ENCODE assay signal across 24 mouse cellular contexts in genomic region chr17:62590685-62591460, GRCm38 (mm10).
DNase-seq lines count a peak whose midpoint lies in the region; ATAC-seq and TF ChIP-seq lines count a peak whose summit lies in the region.
"Had no signal": no experiment of that assay in that cellular context is flagged by ENCODE, and none has a peak within 500 bp of the region (broad histone marks: within the 10 kb centered on the region; RNA-seq: fewer than 3 reads in every experiment).

No protein-coding gene starts in this region.

- DNase-seq in frontal cortex, postnatal 25 days (ENCODE audit: low spot score in 2 of 2): no peak
- DNase-seq in right cerebral cortex, adult 18-20 months: peak; percentile 37
- no peak for DNase-seq in right cerebral cortex, postnatal 25 days
- peak; percentile 55 for DNase-seq in brain, embryonic 14.5 days (ENCODE audit: low read depth)
- peak; percentile 27 for DNase-seq in layer of hippocampus, adult 9-11 months
- no peak for DNase-seq in hindbrain, embryonic 14.5 days (ENCODE audit: low spot score)
- DNase-seq: adrenal gland, adult 8-10 months; cerebellum, adult 2 months; cerebellum, postnatal 25 days; gastrocnemius, postnatal 25 days; heart, adult 18-20 months; heart, postnatal 10 days; kidney, adult 11 months; kidney, postnatal 4 days; lung, adult 18-20 months; lung, postnatal 10 days had no signal

- no peaks in the 10 kb centered on the region for H3K36me3 ChIP-seq in midbrain, embryonic 16.5 days (ENCODE audit: control insufficient read depth, insufficient read depth, low read length)
- H3K36me3 ChIP-seq in hindbrain, embryonic 14.5 days (replicated peaks; ENCODE audit: control insufficient read depth, insufficient read depth): no peaks in the 10 kb centered on the region
- H3K36me3 ChIP-seq: forebrain, embryonic 10.5 days; heart, embryonic 12.5 days; kidney, embryonic 15.5 days; limb, embryonic 13.5 days; liver, embryonic 12.5 days; midbrain, embryonic 10.5 days had no signal

- peaks cover 8% of the 10 kb centered on the region; the same call in 1 of the 2 replicates for H3K4me1 ChIP-seq in midbrain, embryonic 16.5 days (ENCODE audit: control insufficient read depth, insufficient read depth, low read length)
- no peaks in the 10 kb centered on the region for H3K4me1 ChIP-seq in hindbrain, embryonic 14.5 days (replicated peaks; ENCODE audit: control insufficient read depth, insufficient read depth, low read length)
- H3K4me1 ChIP-seq: kidney, embryonic 15.5 days; liver, embryonic 12.5 days had no signal

- H3K9ac ChIP-seq in midbrain, embryonic 16.5 days (ENCODE audit: low read depth, low read length): no peak overlapping the region
- no peak overlapping the region for H3K9ac ChIP-seq in hindbrain, embryonic 14.5 days
- H3K9ac ChIP-seq: heart, embryonic 12.5 days; kidney, embryonic 15.5 days; limb, embryonic 13.5 days; liver, embryonic 12.5 days had no signal

- no peak overlapping the region for H3K4me2 ChIP-seq in midbrain, embryonic 16.5 days (ENCODE audit: low read length)
- H3K4me2 ChIP-seq in hindbrain, embryonic 14.5 days (replicated peaks): no peak overlapping the region
- H3K4me2 ChIP-seq: heart, embryonic 12.5 days; kidney, embryonic 15.5 days; limb, embryonic 13.5 days; liver, embryonic 12.5 days had no signal

- 70% methylated on average over 9 of the region's 9 CpGs for WGBS in midbrain, embryonic 16.5 days
- 67% methylated on average over 9 of the region's 9 CpGs for WGBS in hindbrain, embryonic 14.5 days

- peak; percentile 77 for ATAC-seq in frontal cortex, adult (ENCODE audit: low TSS enrichment)
- no peak for ATAC-seq in midbrain, embryonic 16.5 days
- ATAC-seq in hindbrain, embryonic 14.5 days (ENCODE audit: low FRiP score): no peak
- ATAC-seq: liver, embryonic 12.5 days had no signal

- no peak overlapping the region for H3K27ac ChIP-seq in midbrain, embryonic 16.5 days (ENCODE audit: low read length)
- no peak overlapping the region for H3K27ac ChIP-seq in hindbrain, embryonic 14.5 days
- H3K27ac ChIP-seq: forebrain, embryonic 10.5 days; kidney, embryonic 15.5 days; limb, embryonic 13.5 days; liver, embryonic 12.5 days; midbrain, embryonic 10.5 days had no signal

- H3K9me3 ChIP-seq in midbrain, embryonic 16.5 days (replicated peaks; ENCODE audit: control insufficient read depth, low read length, poor library complexity, severe bottlenecking): peaks cover 6% of the 10 kb centered on the region; the same call in 1 of the 2 replicates
- H3K9me3 ChIP-seq in hindbrain, embryonic 14.5 days (ENCODE audit: control insufficient read depth, low read length): peaks cover 6% of the 10 kb centered on the region; the same call in 1 of the 2 replicates
- H3K9me3 ChIP-seq: kidney, embryonic 15.5 days; liver, embryonic 12.5 days had no signal

- no peaks in the 10 kb centered on the region for H3K27me3 ChIP-seq in midbrain, embryonic 16.5 days (ENCODE audit: control insufficient read depth, insufficient read depth, low read depth, low read length)
- H3K27me3 ChIP-seq in hindbrain, embryonic 14.5 days (ENCODE audit: control insufficient read depth, insufficient read depth, low read length): no peaks in the 10 kb centered on the region
- H3K27me3 ChIP-seq: heart, embryonic 12.5 days; kidney, embryonic 15.5 days; limb, embryonic 13.5 days; liver, embryonic 12.5 days had no signal

- no peak for TF ChIP-seq POLR2A in brain, embryonic 14.5 days (IDR thresholded peaks at IDR 0.05; ENCODE audit: borderline replicate concordance, extremely low read depth, insufficient read depth, insufficient read length, poor library complexity, severe bottlenecking)

- no peak overlapping the region for H3K4me3 ChIP-seq in midbrain, embryonic 16.5 days (ENCODE audit: low read depth, low read length)
- H3K4me3 ChIP-seq in hindbrain, embryonic 14.5 days (replicated peaks; ENCODE audit: low read length): no peak overlapping the region
- H3K4me3 ChIP-seq: forebrain, embryonic 10.5 days; heart, embryonic 12.5 days; kidney, embryonic 15.5 days; limb, embryonic 13.5 days; liver, embryonic 12.5 days; midbrain, embryonic 10.5 days had no signal

- TF ChIP-seq CTCF in brain, embryonic 14.5 days (IDR thresholded peaks at IDR 0.05; ENCODE audit: borderline replicate concordance, extremely low read depth, insufficient read depth, insufficient read length): no peak

Comparison
In these comparisons a context has a peak if more than half of its experiments do, and no peak if none do; other contexts are left out.
1. DNase-seq: peak in right cerebral cortex, adult 18-20 months (single experiment), brain, embryonic 14.5 days (single experiment) and layer of hippocampus, adult 9-11 months (single experiment); none in frontal cortex, postnatal 25 days (0 of 2), right cerebral cortex, postnatal 25 days (single experiment) and hindbrain, embryonic 14.5 days (single experiment).